Mouse (Mus musculus) embryo, embryonic 11 days (tissue): ENCODE results near the gene Bnipl.

Experiments
- DNase-seq: peaks from one replicate; pipeline ENCODE4 v3.0.0-alpha.2; 2015

The Bnipl gene

GRCm38 (mm10) chr3:95208286-95208685 is 42.7 kb downstream of the Bnipl start:
- DNase-seq, result no peak

GRCm38 (mm10) chr3:95203880-95204279 is 47.1 kb downstream of the Bnipl start:
- no peak for DNase-seq

DNA sequence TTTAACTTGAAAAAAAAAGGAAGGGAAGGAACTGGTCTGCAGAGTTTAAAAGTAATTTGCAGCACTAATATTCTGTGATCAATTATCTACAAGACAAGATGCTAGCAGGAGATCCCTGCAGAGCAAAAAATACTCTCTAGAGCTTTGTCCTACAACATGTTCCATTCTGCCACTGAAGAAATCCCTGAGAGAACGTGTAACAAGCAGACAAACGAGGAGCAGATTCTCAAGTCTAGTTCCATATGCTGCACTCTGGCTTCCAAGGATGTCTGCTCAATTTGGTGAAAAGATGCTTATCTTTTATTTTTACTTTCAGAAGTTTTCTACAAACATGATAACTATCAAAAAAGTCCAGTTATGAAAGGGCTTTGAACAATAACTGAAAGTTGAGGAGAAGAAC is 50.4 kb downstream of the Bnipl start:
- DNase-seq, result no peak

GRCm38 (mm10) chr3:95200132-95200531 is 50.9 kb downstream of the Bnipl start:
- DNase-seq, result no peak

- no peak for DNase-seq
Measured at GRCm38 (mm10) chr3:95199101-95199500, 51.9 kb downstream of the Bnipl start.

DNA sequence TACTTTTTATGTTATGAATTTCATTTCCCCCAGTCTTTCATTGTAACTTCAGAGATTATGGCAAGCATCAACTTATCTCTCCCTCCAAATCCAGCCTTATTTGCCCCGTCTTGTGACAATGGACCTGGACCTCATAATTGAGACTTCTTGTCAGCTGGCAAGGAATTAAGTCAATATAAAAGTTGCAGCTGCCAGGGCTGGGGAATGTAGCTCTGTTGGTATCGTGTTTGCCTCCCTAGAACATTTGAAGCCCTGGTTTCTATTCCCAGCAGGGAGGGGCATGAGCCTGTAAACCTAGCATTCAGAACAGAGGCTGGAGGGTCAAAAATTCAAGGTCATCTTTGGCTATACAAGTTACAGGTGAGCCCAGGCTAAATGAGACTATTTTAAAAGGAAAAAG is 55.2 kb downstream of the Bnipl start:
- no peak for DNase-seq

DNA sequence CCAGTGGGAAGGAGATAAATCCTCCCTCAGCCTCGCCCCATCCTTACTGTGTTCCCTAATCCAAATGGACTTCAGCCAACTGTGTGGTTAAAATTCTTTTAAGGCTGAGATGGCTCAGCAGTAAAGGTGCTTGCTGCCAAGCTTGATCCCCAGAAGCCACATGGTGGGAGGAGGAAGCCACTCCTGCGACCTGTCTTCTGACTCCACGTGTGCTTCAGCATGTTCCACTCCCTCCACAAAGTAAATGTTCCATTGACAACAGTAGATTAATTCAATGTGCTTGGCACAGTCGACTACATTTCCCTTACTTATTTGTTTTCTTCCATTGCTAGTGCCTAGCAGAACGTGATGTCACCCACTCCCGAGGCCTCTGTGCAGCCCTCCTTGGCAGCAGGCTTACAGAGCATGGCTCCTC is 56.3 kb downstream of the Bnipl start:
- no peak for DNase-seq
